ENCODE assay signal across 8 mouse cellular contexts in the genomic region with DNA sequence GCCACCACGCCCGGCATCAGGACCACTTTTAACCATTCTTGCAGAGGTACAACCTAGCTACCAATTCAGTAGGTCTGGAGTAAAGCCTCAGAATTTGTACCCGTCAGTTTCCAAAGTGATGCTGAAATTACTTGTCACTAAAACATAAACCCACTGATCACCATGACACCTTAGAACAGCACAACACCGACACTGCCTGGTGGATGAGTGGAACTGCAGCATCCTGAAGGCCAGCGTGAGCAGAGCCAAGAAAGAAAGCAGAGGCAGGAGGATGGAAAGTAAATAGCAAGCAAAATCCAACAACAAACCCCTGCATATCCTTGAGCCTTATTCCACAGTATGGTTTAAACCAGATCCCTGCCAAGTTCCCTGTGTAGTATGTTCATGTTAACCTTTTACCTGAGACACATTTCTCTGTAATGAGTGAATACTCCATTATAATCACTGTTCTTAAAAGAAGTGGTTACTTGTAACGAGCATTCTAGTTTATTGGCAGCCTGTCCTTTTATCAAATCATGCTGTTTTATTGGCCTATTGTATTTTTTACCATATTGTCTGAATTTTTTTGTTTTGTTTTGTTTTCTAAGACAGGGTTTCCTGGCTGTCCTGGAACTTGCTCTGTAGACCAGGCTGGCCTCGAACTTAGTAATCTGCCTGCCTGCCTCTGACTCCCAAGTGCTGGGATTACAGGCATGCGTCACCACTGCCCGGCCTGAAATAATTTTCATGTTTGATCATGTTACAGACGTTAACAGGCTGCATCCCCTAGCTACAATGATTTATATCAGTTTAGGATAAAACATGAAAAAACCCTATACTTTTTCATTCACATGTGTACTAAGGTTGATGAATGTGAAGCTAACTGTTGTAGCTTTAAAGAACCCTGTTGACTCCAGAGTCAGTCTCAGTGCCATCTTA. TPM values are rescaled to one million over a fixed set of nuclear protein-coding genes. Genes with fewer than 3 reads are reported as not detected.
DNase-seq lines count a peak whose midpoint lies in the region; ATAC-seq and TF ChIP-seq lines count a peak whose summit lies in the region.

No protein-coding gene starts in this region.

- no peak overlapping the region for H3K4me3 ChIP-seq in testis, adult 2 months (ENCODE audit: control insufficient read depth, low read depth, low read length)
- no peak overlapping the region for H3K4me3 ChIP-seq in forebrain, embryonic 12.5 days (replicated peaks)
- H3K4me3 ChIP-seq in layer of hippocampus, adult 2 months = no peak overlapping the region
- no peak overlapping the region for H3K4me3 ChIP-seq in stomach, postnatal 0 days (ENCODE audit: low read depth, low read length)

- H3K4me1 ChIP-seq in testis, adult 2 months (ENCODE audit: control insufficient read depth, insufficient read depth, low read length) = no peaks in the 10 kb centered on the region
- no peaks in the 10 kb centered on the region for H3K4me1 ChIP-seq in forebrain, embryonic 12.5 days
- no peaks in the 10 kb centered on the region for H3K4me1 ChIP-seq in stomach, postnatal 0 days (replicated peaks; ENCODE audit: control insufficient read depth, insufficient read depth)

- WGBS in forebrain, embryonic 12.5 days = 74% methylated on average over 10 of the region's 10 CpGs
- WGBS in stomach, postnatal 0 days = 65% methylated on average over 10 of the region's 10 CpGs

- H3K36me3 ChIP-seq in testis, adult 2 months (ENCODE audit: control insufficient read depth, insufficient read depth, low read length) = no peaks in the 10 kb centered on the region; the same call in 1 of the 2 replicates
- peaks cover 31% of the 10 kb centered on the region for H3K36me3 ChIP-seq in forebrain, embryonic 12.5 days (replicated peaks)
- 0 out of 2 replicates have a peak, but pooled peaks cover 4% of the 10 kb centered on the region for H3K36me3 ChIP-seq in stomach, postnatal 0 days (ENCODE audit: control insufficient read depth, insufficient read depth, low read length)

- no peak overlapping the region for H3K9ac ChIP-seq in forebrain, embryonic 12.5 days
- H3K9ac ChIP-seq in stomach, postnatal 0 days (ENCODE audit: low read length) = no peak overlapping the region

- TF ChIP-seq POLR2A in testis, adult 2 months (IDR thresholded peaks at IDR 0.05; ENCODE audit: control insufficient read depth, low read depth, low read length) = no peak

- ATAC-seq in forebrain, embryonic 12.5 days (ENCODE audit: low FRiP score) = peak; percentile 41; the same call in 1 of the 2 replicates
- ATAC-seq in stomach, postnatal 0 days (ENCODE audit: low FRiP score, low TSS enrichment) = no peak

- no peak overlapping the region for H3K27ac ChIP-seq in testis, adult 2 months (ENCODE audit: control insufficient read depth, insufficient read depth, low read depth, low read length)
- H3K27ac ChIP-seq in forebrain, embryonic 12.5 days = no peak overlapping the region
- H3K27ac ChIP-seq in layer of hippocampus, adult 2 months = 0 out of 2 replicates have a peak overlapping the region, but pooled peaks have one; percentile 5
- H3K27ac ChIP-seq in stomach, postnatal 0 days (replicated peaks) = no peak overlapping the region

- TF ChIP-seq EP300 in stomach, postnatal 0 days (optimal IDR thresholded peaks at IDR 0.05) = no peak

- H3K9me3 ChIP-seq in forebrain, embryonic 12.5 days = no peaks in the 10 kb centered on the region
- no peaks in the 10 kb centered on the region for H3K9me3 ChIP-seq in stomach, postnatal 0 days (ENCODE audit: control insufficient read depth, low read length)

- peak; percentile 49; the same call in 1 of the 2 replicates for TF ChIP-seq CTCF in testis, adult 2 months (IDR thresholded peaks at IDR 0.05; ENCODE audit: control insufficient read depth, insufficient read depth, insufficient replicate concordance, low read depth, low read length)
- peak; percentile 94 for TF ChIP-seq CTCF in layer of hippocampus, adult 2 months (conservative IDR thresholded peaks at IDR 0.05)
- peak; percentile 68 for TF ChIP-seq CTCF in stomach, postnatal 0 days (IDR thresholded peaks at IDR 0.05; ENCODE audit: low read depth)

- no peak overlapping the region for H3K4me2 ChIP-seq in forebrain, embryonic 12.5 days
- H3K4me2 ChIP-seq in stomach, postnatal 0 days (replicated peaks; ENCODE audit: low read depth) = no peak overlapping the region

- DNase-seq in adrenal gland, adult (ENCODE audit: inconsistent age in 2 of 2, low spot score in 1 of 2) = peak; percentile 28 to 63
- no peak for DNase-seq in adrenal gland, adult 8-10 months
- DNase-seq in testis, postnatal 10 days (ENCODE audit: low spot score) = no peak
- DNase-seq in layer of hippocampus, adult 2 months (ENCODE audit: low spot score in 2 of 2) = peak; percentile 32 to 70
- peak; percentile 58 for DNase-seq in mesoderm, embryonic 11.5 days (ENCODE audit: low read depth, low spot score)
- no peak for DNase-seq in stomach, postnatal 0 days (ENCODE audit: low spot score)

- H3K27me3 ChIP-seq in testis, adult 2 months (ENCODE audit: control insufficient read depth, insufficient read depth, low read length) = no peaks in the 10 kb centered on the region
- H3K27me3 ChIP-seq in forebrain, embryonic 12.5 days = no peaks in the 10 kb centered on the region
- H3K27me3 ChIP-seq in stomach, postnatal 0 days (ENCODE audit: control insufficient read depth, insufficient read depth, low read length) = no peaks in the 10 kb centered on the region

RNA-seq across cellular contexts. Expression of gene Shcbp1l, which starts 26.5 kb away (rescaled TPM):
- under 1 TPM in 3 of 4 experiments, not detected in 1; 0.10 to 0.55 (median 0.16) TPM for total RNA-seq in adrenal gland, adult 8-10 months (2022)
- 110 and 111 TPM in 2 replicates for polyA plus RNA-seq in testis, adult 2 months (2012; rRNA removed)
- polyA plus RNA-seq in forebrain, embryonic 12.5 days (2016; fragmentation: Nextera tagmentation; extraction: Ambion mirVana) = 0.12 and 0.29 TPM in 2 replicates
- total RNA-seq in layer of hippocampus, adult 2 months (2021) = 1 to 10 TPM; 4.8 to 6.3 TPM
- 0.04 and 0.23 TPM in 2 replicates for polyA plus RNA-seq in stomach, postnatal 0 days (2015; fragmentation: Nextera tagmentation; extraction: Ambion mirVana)

RNA-seq across cellular contexts. Expression of gene Dhx9, which starts 36.0 kb away (rescaled TPM):
- 100 to 1,000 TPM in 2 of 4 experiments, 10 to 100 TPM in 2; 95.2 to 124 (median 108) TPM for total RNA-seq in adrenal gland, adult 8-10 months (2022)
- polyA plus RNA-seq in testis, adult 2 months (2012; rRNA removed) = 21.4 and 32.5 TPM in 2 replicates
- polyA plus RNA-seq in forebrain, embryonic 12.5 days (2016; fragmentation: Nextera tagmentation; extraction: Ambion mirVana) = 51.1 and 58.9 TPM in 2 replicates
- total RNA-seq in layer of hippocampus, adult 2 months (2021) = 100 to 1,000 TPM; 118 to 120 TPM
- 6.6 and 10.6 TPM in 2 replicates for polyA plus RNA-seq in stomach, postnatal 0 days (2015; fragmentation: Nextera tagmentation; extraction: Ambion mirVana)

Comparison
In these comparisons a context has a peak if more than half of its experiments do, and no peak if none do; other contexts are left out.
1. DNase-seq: peak in adrenal gland, adult (2 of 2), layer of hippocampus, adult 2 months (2 of 2) and mesoderm, embryonic 11.5 days (single experiment); none in adrenal gland, adult 8-10 months (single experiment), testis, postnatal 10 days (single experiment) and stomach, postnatal 0 days (single experiment).
2. RNA of gene Shcbp1l, which starts 26.5 kb away (polyA plus RNA-seq): 110 to 111 TPM in testis, adult 2 months; 0.12 to 0.29 TPM in forebrain, embryonic 12.5 days and 0.04 to 0.23 TPM in stomach, postnatal 0 days; every median in the first group is over 10 times any median in the second.
3. Peak in every context shown above with its lines, with median percentiles within 50 percentile points of each other: CTCF ChIP-seq.